Mouse (Mus musculus): ENCODE measurements around the gene Kank1.
"Not testable (repeated sequence)": the region's sequence is repeated elsewhere in the genome, so short reads cannot be mapped to it uniquely, and the experiment has no call there.

The Kank1 gene

GRCm38 (mm10) chr19:25435412-25435811 lies 198.6 kb downstream of the Kank1 start:
- no peak for DNase-seq (ENCODE audit: extremely low spot score, low read depth, low spot score)

- DNase-seq (ENCODE audit: extremely low spot score, low read depth, low spot score), result no peak
Measured at GRCm38 (mm10) chr19:25436175-25436574, 199.4 kb downstream of the Kank1 start.

GRCm38 (mm10) chr19:25436789-25437650 lies 200.2 kb downstream of the Kank1 start:
- DNase-seq (ENCODE audit: extremely low spot score, low read depth, low spot score), result no peak

DNA sequence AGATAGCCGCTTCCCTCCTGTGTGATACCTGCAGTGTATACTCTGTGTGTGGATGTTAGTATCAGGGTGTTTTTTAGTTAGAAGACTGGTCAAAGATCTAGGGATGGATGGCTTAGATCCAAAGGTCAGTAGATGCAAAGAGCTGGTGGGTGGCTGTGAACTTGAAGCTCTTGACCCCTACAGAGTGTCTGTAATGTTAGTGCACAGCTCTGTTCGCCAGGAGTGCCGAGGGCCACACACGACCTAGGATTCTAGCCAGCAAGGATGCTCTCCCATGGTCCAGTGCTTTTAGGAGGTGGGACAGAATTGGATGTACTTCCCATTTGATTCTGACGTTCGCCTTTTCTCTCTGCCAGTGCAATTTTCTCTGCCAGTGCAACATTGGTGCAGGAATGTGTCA lies 201.5 kb downstream of the Kank1 start:
- no peak for DNase-seq (ENCODE audit: extremely low spot score, low read depth, low spot score)

DNA sequence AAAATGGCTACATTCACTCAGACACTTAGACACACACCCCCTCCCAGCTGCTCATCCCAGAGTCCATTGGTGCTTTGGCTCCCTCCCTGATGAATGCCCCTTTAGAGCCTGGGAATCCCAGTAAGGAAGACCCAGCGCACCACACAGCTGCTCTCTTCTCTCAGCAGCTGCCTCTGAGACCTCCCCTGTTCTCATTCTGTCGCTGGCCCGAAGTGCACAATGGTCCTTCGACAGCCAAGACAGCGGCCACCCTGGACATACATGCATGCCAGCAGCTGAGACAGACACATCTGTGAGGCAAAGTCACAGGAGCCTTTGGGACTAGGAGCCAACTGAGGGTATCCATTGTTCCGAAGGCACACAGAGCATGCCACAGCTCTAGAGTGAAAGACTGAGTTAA lies 203.0 kb downstream of the Kank1 start:
- no peak for DNase-seq (ENCODE audit: extremely low spot score, low read depth, low spot score)

- DNase-seq (ENCODE audit: extremely low spot score, low read depth, low spot score), result no peak
Measured at GRCm38 (mm10) chr19:25440736-25441135, 204.0 kb downstream of the Kank1 start.

DNA sequence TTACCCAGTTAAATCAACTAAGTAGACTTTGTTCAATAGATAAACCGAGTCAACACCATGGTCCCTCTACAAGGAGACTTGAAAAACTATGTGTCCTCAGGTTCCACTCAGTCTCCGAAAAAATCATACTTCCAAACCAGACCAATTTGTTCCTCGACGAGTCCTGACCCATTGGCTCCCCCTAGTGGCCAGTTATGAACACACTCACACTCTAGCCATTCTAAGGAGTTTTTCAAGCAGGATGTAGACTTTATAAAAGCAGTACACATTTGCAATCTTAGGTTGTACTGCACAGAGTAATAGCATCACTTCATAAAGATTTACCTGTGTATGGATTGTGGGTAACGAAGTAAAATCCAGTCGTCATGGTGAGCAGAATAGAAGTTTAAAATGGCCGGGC lies 208.3 kb downstream of the Kank1 start:
- DNase-seq (ENCODE audit: extremely low spot score, low read depth, low spot score), result peak; percentile 61

DNA sequence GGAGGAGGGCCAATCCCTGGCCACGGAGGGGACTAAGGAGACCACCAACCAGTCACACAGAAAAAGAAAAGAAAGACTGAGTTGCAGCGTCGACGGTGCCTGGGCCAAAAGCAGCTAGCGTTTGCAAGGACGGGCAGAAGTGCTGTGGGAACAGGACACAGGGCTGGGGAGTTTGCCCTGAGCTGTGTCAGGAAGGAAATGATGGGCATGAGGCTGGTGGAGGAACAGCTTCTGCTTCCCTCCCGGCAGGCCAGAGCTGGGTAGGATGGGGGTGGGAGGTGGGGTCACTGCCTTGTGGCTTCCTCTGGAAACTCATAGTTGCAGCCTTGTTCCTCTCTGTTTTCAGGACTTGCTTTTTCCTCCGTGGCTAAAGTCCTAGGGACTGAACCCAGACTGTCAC lies 209.1 kb downstream of the Kank1 start:
- DNase-seq (ENCODE audit: extremely low spot score, low read depth, low spot score), result no peak

GRCm38 (mm10) chr19:25446683-25447082 lies 209.9 kb downstream of the Kank1 start:
- no peak for DNase-seq (ENCODE audit: extremely low spot score, low read depth, low spot score)

GRCm38 (mm10) chr19:25447373-25447772 lies 210.6 kb downstream of the Kank1 start:
- DNase-seq (ENCODE audit: extremely low spot score, low read depth, low spot score), result no peak

DNA sequence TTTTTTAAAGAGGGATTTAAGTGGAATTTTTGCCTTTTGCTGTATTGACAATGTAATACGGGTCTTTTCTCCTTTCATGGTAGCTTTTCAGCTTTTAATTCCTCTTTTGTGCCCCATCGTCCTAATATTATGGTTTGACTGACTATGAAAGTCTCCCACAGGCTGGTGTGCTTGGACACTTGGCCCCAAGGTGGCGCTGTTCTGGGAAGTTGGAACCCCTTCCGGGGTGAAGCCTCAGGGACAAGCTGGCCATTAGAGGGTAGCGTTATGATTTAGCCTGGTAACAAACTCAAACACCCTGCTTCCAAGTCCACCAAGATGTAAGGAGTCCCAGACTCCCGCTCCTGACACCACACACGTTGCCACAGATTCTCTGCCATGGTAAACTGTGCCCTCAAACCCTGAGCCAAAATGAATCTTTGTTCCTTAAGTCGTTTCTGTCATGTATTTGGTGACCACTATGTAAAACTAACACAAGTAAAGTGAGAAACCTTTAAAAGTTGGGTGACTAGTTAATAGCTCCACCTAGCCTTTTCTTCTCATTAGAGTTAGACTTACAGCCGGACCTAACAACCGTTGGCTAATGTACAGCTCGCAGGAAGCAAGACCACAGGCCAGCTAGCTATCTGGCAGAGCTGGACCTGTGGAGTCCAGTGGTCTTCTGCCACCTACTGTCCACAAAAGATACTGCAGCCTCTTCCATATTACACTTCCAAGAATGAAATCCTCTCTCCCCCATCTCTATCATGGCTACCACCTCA lies 214.3 kb downstream of the Kank1 start:
- DNase-seq (ENCODE audit: extremely low spot score, low read depth, low spot score), result peak; percentile 47

DNA sequence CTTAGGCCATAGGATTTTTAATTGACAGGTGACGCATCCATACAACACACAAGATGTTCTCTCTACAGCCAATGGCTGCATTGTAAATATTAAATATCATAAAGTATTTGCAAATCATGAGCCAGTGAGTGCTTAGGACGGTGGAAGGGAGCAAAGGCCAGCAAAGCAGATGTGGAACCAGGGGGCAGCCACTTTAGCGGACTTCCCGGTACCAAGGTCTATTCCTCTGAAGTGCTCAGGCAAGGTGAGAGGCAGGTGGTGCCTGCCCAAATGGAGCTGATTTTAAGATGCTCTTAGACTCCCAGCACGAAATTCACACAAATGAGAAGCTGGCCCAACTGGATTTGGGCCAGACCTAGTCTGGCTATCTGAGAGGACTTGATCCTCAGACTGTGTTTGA lies 216.4 kb downstream of the Kank1 start:
- DNase-seq (ENCODE audit: extremely low spot score, low read depth, low spot score), result no peak

DNA sequence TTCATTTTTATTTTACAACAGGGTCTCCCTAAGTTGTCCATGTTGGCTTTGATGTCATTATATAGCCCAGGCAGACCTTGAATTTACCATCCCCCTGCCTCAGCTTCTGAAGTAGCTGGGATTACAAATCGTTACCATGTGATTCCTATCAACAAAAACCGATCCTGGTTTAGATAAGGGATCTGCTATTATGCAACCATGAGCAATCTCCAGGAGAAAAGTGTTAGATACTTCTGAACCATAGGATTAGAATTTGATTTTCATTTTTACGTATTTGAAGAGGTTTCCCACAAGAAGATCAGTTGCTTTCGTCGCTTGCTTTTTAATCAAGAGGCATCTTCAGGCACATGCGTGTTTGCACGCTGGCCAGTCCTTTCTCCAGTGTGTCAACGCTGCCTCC lies 224.0 kb downstream of the Kank1 start:
- no peak for DNase-seq (ENCODE audit: extremely low spot score, low read depth, low spot score)

DNA sequence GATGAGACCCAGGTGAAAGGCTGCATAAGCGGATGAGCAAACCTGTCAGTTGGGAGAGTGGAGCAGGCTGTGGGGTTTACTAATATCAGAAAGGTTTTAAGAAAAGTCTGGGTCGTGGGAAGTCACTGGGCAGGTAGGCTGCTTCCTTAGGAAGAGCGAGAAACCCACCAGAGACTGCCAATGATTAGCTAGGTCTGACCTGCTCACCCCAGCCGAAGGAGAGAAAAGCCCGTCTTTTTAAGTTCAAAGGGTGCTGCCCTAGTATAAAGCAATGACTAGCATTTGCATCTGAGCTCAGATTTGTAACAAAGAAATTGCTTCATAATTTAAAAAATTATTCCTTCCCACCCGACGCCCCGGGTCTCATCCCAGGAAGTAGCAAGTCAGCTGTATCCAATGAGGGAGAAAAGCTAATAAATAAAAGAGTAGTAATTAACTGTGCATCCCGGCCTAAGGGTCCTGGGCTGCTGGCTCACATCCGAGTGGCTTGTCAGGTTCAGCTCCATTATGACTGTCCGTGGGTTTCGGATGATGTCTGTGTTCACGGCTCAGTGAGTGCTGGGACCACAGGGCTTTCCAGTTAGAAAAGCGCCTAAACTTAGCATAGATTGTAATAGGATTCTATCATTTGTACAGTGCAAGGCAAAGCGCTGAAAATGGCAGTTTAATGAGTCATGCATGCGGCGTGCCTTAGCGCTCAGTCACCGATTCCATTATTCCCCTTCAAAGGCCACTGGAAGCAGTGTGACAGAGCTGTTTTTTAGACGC lies 225.0 kb downstream of the Kank1 start:
- DNase-seq (ENCODE audit: extremely low spot score, low read depth, low spot score), result no peak

DNA sequence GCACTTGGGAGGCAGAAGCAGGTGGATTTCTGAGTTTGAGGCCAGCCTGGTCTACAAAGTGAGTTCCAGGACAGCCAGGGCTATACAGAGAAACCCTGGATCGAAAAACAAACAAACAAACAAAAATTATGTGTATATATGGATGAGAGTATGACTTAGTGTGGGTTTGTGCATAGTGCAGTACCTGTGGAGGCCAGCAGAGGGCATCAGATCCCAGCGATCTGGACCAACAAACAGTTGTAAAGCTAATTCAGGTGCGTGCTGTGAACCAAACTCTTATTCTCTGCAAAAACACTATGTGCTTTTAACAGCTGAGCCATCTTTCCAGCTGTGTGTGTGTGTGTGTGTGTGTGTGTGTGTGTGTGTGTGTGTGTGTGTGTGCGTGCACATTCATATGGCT lies 239.0 kb downstream of the Kank1 start:
- not testable (repeated sequence) for DNase-seq (ENCODE audit: extremely low spot score, low read depth, low spot score)

- no peak for DNase-seq (ENCODE audit: extremely low spot score, low read depth, low spot score)
Measured at GRCm38 (mm10) chr19:25479152-25479669, 242.4 kb downstream of the Kank1 start.

DNA sequence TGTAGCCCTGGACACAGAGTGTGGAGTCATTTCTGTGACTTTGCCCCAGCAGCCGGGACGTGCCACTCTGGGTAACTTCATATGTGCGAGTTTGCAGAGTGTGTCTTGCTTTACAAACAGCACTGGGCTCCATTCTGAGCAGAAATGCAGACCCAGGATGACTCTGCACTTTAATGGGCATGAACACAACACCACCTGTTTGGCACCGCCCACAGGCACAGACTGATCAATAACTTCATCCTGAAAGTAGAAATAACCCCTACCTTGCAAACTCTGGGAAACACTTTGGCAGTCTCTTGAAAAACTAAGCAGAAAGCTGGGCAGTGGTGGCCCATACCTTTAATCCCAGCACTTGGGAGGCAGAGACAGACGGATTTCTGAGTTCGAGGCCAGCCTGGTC lies 244.0 kb downstream of the Kank1 start:
- DNase-seq (ENCODE audit: extremely low spot score, low read depth, low spot score), result no peak
